Mouse (Mus musculus) ES-E14 (cell line): ENCODE results near the gene Rabgap1l. TPM values are rescaled to one million over a fixed set of nuclear protein-coding genes. Genes with fewer than 3 reads are reported as not detected.

Experiments used
- DNase-seq: peaks from one replicate; pipeline ENCODE4 v3.0.0-alpha.2; 2013; ENCODE audit warnings: low read depth, low spot score
- H3K27ac ChIP-seq: 2 replicates; pipeline ENCODE4 v1.5.1; 2012; ENCODE audit warnings: low read depth, mild to moderate bottlenecking, low read length, moderate library complexity, mixed read lengths; ENCODE audit not compliant: poor library complexity, insufficient read depth, severe bottlenecking
- H3K36me3 ChIP-seq: 2 replicates; pipeline ENCODE4 v1.6.1; 2012; ENCODE audit warnings: mild to moderate bottlenecking, low read length, moderate library complexity, mixed read lengths; ENCODE audit not compliant: control insufficient read depth, poor library complexity, insufficient read depth, severe bottlenecking
- H3K4me1 ChIP-seq, 2 experiments: fragments of 150-350 bp in 1 of 2; sonication (generic) in 1 of 2; 2 replicates each; pipeline ENCODE4 v1.6.1; 2012; ENCODE audit warnings: low read length in 2 of 2, mild to moderate bottlenecking in 1 of 2, mixed read lengths in 1 of 2; ENCODE audit not compliant: control insufficient read depth in 2 of 2, insufficient read depth in 2 of 2, poor library complexity in 1 of 2
- H3K4me3 ChIP-seq, 2 experiments: fragments of 150-350 bp in 1 of 2; sonication (generic) in 1 of 2; 2 replicates each; pipeline ENCODE4 v1.5.1; 2012; ENCODE audit warnings: low read length in 2 of 2, low read depth in 1 of 2, mild to moderate bottlenecking in 1 of 2, mixed read lengths in 1 of 2; ENCODE audit not compliant: insufficient read depth in 1 of 2, poor library complexity in 1 of 2, severe bottlenecking in 1 of 2
- H3K9ac ChIP-seq: 2 replicates; pipeline ENCODE4 v1.6.1; 2012; ENCODE audit warnings: low read depth, mild to moderate bottlenecking, low read length, mixed read lengths; ENCODE audit not compliant: poor library complexity, insufficient read depth, severe bottlenecking
- H3K9me3 ChIP-seq: fragments of 150-350 bp; sonication (generic); 2 replicates; pipeline ENCODE4 v1.6.1; 2012; ENCODE audit warnings: low read depth, mild to moderate bottlenecking, low read length; ENCODE audit not compliant: control insufficient read depth, insufficient read depth
- CHD2 ChIP-seq: IDR thresholded peaks from 2 replicates; pipeline ENCODE4 v1.6.1; 2014; ENCODE audit warnings: mild to moderate bottlenecking, low read depth, low read length, inconsistent platforms
- HCFC1 ChIP-seq: IDR thresholded peaks from 2 replicates; pipeline ENCODE4 v1.6.1; 2012; ENCODE audit warnings: low read length, inconsistent platforms, borderline replicate concordance; ENCODE audit not compliant: insufficient read depth
- MAFK ChIP-seq: IDR thresholded peaks from 2 replicates; pipeline ENCODE4 v1.6.1; 2014; ENCODE audit warnings: mild to moderate bottlenecking, low read depth, low read length, inconsistent platforms; ENCODE audit not compliant: insufficient read depth
- ZC3H11A ChIP-seq: IDR thresholded peaks from 2 replicates; pipeline ENCODE4 v1.6.1; 2012; ENCODE audit warnings: low read depth, mild to moderate bottlenecking, inconsistent platforms, low read length, borderline replicate concordance
- ZNF384 ChIP-seq: IDR thresholded peaks from 2 replicates; pipeline ENCODE4 v1.6.1; 2012; ENCODE audit warnings: low read depth, low read length, inconsistent platforms
- in situ Hi-C, 2 experiments: fragments of 600-800 bp; cut with MboI; formaldehyde crosslinking; loops; one replicate each; pipeline ENCODE4 v1.15.1; 2025; ENCODE audit warnings: low sequenced_read_pairs in 2 of 2, inconsistent platforms in 1 of 2; ENCODE audit not compliant: unreplicated experiment in 2 of 2
- total RNA-seq: library from RNA; depleted of rRNA; stranded (reverse); fragments of 300-350 nt; gene quantifications from 2 replicates; pipeline ENCODE4 v1.2.3, GENCODE M21; 2012

Rabgap1l gene
- total RNA-seq, 1 experiment, result 10.3 TPM

- H3K27ac ChIP-seq, result no peak overlapping the region
- no peak overlapping the region for H3K9ac ChIP-seq
- H3K36me3 ChIP-seq, result peaks cover 3% of the 10 kb centered on the region; the same call in 1 of the 2 replicates
- TF ChIP-seq ZNF384, result no peak
- no peak for TF ChIP-seq ZC3H11A
- no peak for TF ChIP-seq CHD2
- no peak for TF ChIP-seq MAFK
- TF ChIP-seq HCFC1, result no peak
- DNase-seq, result no peak
- H3K9me3 ChIP-seq, result no peaks in the 10 kb centered on the region
- in situ Hi-C loops, result no loop called here
- no peaks in the 10 kb centered on the region for H3K4me1 ChIP-seq
- H3K4me3 ChIP-seq, result no peak overlapping the region
These were observed 530.0 kb downstream of the Rabgap1l start for GRCm38 (mm10) chr1:160263053-160263452.

GRCm38 (mm10) chr1:160262415-160262814, 530.6 kb downstream of the Rabgap1l start:
- no peak overlapping the region for H3K27ac ChIP-seq
- DNase-seq, result no peak
- no peak overlapping the region for H3K4me3 ChIP-seq
- peaks cover 3% of the 10 kb centered on the region; the same call in 1 of the 2 replicates for H3K36me3 ChIP-seq
- H3K4me1 ChIP-seq, result no peaks in the 10 kb centered on the region
- TF ChIP-seq ZC3H11A (no peak), MAFK (no peak), ZNF384 (no peak), CHD2 (no peak)
- H3K9me3 ChIP-seq, result no peaks in the 10 kb centered on the region
- H3K9ac ChIP-seq, result no peak overlapping the region
- in situ Hi-C loops, result no loop called here

GRCm38 (mm10) chr1:160261849-160262248, 531.2 kb downstream of the Rabgap1l start:
- TF ChIP-seq HCFC1 (no peak), ZNF384 (no peak), ZC3H11A (no peak), MAFK (no peak), CHD2 (no peak)
- Histone ChIP-seq H3K4me1 (no peaks in the 10 kb centered on the region), H3K4me3 (no peak overlapping the region), H3K27ac (no peak overlapping the region), H3K9ac (no peak overlapping the region), H3K36me3 (peaks cover 3% of the 10 kb centered on the region; the same call in 1 of the 2 replicates), H3K9me3 (no peaks in the 10 kb centered on the region)
- in situ Hi-C loops, result no loop called here
- no peak for DNase-seq

GRCm38 (mm10) chr1:160260605-160261004, 532.4 kb downstream of the Rabgap1l start:
- Histone ChIP-seq H3K4me1 (no peaks in the 10 kb centered on the region), H3K27ac (no peak overlapping the region), H3K4me3 (no peak overlapping the region)

GRCm38 (mm10) chr1:160259884-160260283, 533.1 kb downstream of the Rabgap1l start:
- in situ Hi-C loops, result no loop called here
- Histone ChIP-seq H3K4me1 (no peaks in the 10 kb centered on the region), H3K4me3 (no peak overlapping the region), H3K9me3 (no peaks in the 10 kb centered on the region), H3K27ac (no peak overlapping the region), H3K9ac (no peak overlapping the region), H3K36me3 (peaks cover 3% of the 10 kb centered on the region; the same call in 1 of the 2 replicates)
- TF ChIP-seq CHD2 (no peak), ZNF384 (no peak), MAFK (no peak), ZC3H11A (no peak), HCFC1 (no peak)
- DNase-seq, result no peak

More at GRCm38 (mm10) chr1:160260605-160261004, 532.4 kb downstream of the Rabgap1l start:
- H3K9ac ChIP-seq, result no peak overlapping the region
- H3K9me3 ChIP-seq, result no peaks in the 10 kb centered on the region
- in situ Hi-C loops, result no loop called here
- no peak for TF ChIP-seq HCFC1
- H3K36me3 ChIP-seq, result peaks cover 3% of the 10 kb centered on the region; the same call in 1 of the 2 replicates
- DNase-seq, result no peak
